Mouse (Mus musculus) right cerebral cortex, adult 2 months (tissue): ENCODE measurements around the gene Shd.
A peak's percentile ranks its signal among the peaks of the same experiment; 100 is the strongest.

ENCODE experiments used
- DNase-seq, 2 experiments: peaks; one replicate each; pipeline ENCODE4 v3.0.0; 2021 to 2022; ENCODE audit warnings: low spot score in 2 of 2

Gene Shd

DNA sequence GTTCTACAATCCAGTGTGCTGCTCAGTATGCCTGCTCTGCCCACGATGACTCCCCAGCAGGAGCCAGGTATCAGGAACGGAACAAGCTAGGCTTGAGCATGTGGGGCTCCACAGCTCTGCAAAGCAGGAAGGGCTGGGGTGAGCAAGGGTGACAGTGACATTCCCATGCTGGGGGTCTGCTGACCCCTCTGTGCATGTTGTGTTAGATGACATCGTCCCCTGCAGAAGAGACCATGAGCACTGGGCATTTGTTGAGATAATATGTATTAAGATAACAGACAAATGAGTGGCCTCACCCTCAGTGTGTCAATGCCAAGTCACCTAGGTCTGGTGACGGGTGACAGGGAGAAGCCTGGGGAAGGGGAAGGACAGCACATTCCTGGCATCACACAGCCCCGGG is 54.7 kb downstream of the Shd start:
- DNase-seq = peak in 1 of 2 experiments; percentile 1
